Mouse (Mus musculus): ENCODE data around the gene Gng13. TPM values are rescaled to one million over a fixed set of nuclear protein-coding genes. Genes with fewer than 3 reads are reported as not detected.

Gng13 gene
- total and polyA plus RNA-seq, 3 experiments = 0.27 to 0.81 TPM; not detected in 1

DNA sequence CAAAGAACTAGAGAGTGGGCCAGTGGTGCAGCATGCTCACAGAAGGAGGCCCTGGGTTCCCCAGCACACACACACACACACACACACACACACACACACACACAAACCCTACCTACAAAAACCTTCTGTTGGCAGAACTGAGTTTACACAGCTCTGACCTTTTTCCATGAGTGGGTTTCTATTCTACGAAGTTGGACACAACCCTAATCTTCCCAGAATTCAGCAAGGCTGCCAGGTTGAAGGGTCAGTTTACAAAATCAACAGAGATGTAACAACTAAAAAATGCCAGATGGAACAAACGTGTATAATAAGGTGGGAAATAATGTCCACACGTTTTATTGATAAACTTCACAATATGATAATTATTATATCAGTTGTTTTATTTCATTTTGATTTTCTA lies 40.7 kb downstream of the Gng13 start:
- TF ChIP-seq EP300 (IDR thresholded peaks at IDR 0.05; ENCODE audit: insufficient read depth, low read depth, low read length) (no peak), POLR2A (IDR thresholded peaks at IDR 0.05; ENCODE audit: insufficient read depth, low read depth, low read length) (no peak), CTCF (IDR thresholded peaks at IDR 0.05) (no peak)
- intact Hi-C loops (cut with DNase I) = no loop called here
- H3K27ac ChIP-seq = no peak overlapping the region
- no peak overlapping the region for H3K9ac ChIP-seq (ENCODE audit: low read depth, low read length)
- no peaks in the 10 kb centered on the region for H3K36me3 ChIP-seq (ENCODE audit: control insufficient read depth, insufficient read depth, low read length)
- no peak overlapping the region for H3K4me3 ChIP-seq
- H3K79me2 ChIP-seq (replicated peaks; ENCODE audit: control insufficient read depth, insufficient read depth, low read length) = no peaks in the 10 kb centered on the region
- no peak for DNase-seq
- 52% methylated on average over 3 of the region's 3 CpGs for WGBS
- H3K4me1 ChIP-seq (ENCODE audit: control insufficient read depth, insufficient read depth, low read length) = no peaks in the 10 kb centered on the region
- H3K27me3 ChIP-seq (ENCODE audit: control insufficient read depth, insufficient read depth, low read length) = no peaks in the 10 kb centered on the region

- Histone ChIP-seq H3K27me3 (ENCODE audit: control insufficient read depth, insufficient read depth, low read length) (no peaks in the 10 kb centered on the region), H3K4me1 (ENCODE audit: control insufficient read depth, insufficient read depth, low read length) (no peaks in the 10 kb centered on the region), H3K36me3 (ENCODE audit: control insufficient read depth, insufficient read depth, low read length) (no peaks in the 10 kb centered on the region), H3K79me2 (replicated peaks; ENCODE audit: control insufficient read depth, insufficient read depth, low read length) (no peaks in the 10 kb centered on the region), H3K27ac (no peak overlapping the region), H3K9ac (ENCODE audit: low read depth, low read length) (no peak overlapping the region), H3K4me3 (no peak overlapping the region)
- intact Hi-C loops (cut with DNase I) = no loop called here
- no peak for TF ChIP-seq CTCF (IDR thresholded peaks at IDR 0.05)
- TF ChIP-seq POLR2A (IDR thresholded peaks at IDR 0.05; ENCODE audit: insufficient read depth, low read depth, low read length) = no peak
- no peak for TF ChIP-seq EP300 (IDR thresholded peaks at IDR 0.05; ENCODE audit: insufficient read depth, low read depth, low read length)
- no peak for DNase-seq
- WGBS = 64% methylated on average over 8 of the region's 8 CpGs
Observed at GRCm38 (mm10) chr17:25760148-25760547, 43.2 kb downstream of the Gng13 start.

- H3K9ac ChIP-seq (ENCODE audit: low read depth, low read length) = no peak overlapping the region
- intact Hi-C loops (cut with DNase I) = no loop called here
- 18% methylated on average over 4 of the region's 4 CpGs for WGBS
- H3K36me3 ChIP-seq (ENCODE audit: control insufficient read depth, insufficient read depth, low read length) = no peaks in the 10 kb centered on the region
- H3K4me1 ChIP-seq (ENCODE audit: control insufficient read depth, insufficient read depth, low read length) = no peaks in the 10 kb centered on the region
- TF ChIP-seq CTCF (IDR thresholded peaks at IDR 0.05) (no peak), POLR2A (IDR thresholded peaks at IDR 0.05; ENCODE audit: insufficient read depth, low read depth, low read length) (no peak), EP300 (IDR thresholded peaks at IDR 0.05; ENCODE audit: insufficient read depth, low read depth, low read length) (no peak)
- DNase-seq = no peak
- no peaks in the 10 kb centered on the region for H3K27me3 ChIP-seq (ENCODE audit: control insufficient read depth, insufficient read depth, low read length)
- no peak overlapping the region for H3K4me3 ChIP-seq
- H3K27ac ChIP-seq = no peak overlapping the region; the same call in 1 of the 2 replicates
- no peaks in the 10 kb centered on the region for H3K79me2 ChIP-seq (replicated peaks; ENCODE audit: control insufficient read depth, insufficient read depth, low read length)
Observed at GRCm38 (mm10) chr17:25761561-25761970, 44.6 kb downstream of the Gng13 start.

GRCm38 (mm10) chr17:25762591-25762990 lies 45.6 kb downstream of the Gng13 start:
- 61% methylated on average over 3 of the region's 3 CpGs for WGBS
- intact Hi-C loops (cut with DNase I) = no loop called here
- no peaks in the 10 kb centered on the region for H3K36me3 ChIP-seq (ENCODE audit: control insufficient read depth, insufficient read depth, low read length)
- no peaks in the 10 kb centered on the region for H3K4me1 ChIP-seq (ENCODE audit: control insufficient read depth, insufficient read depth, low read length)
- H3K79me2 ChIP-seq (replicated peaks; ENCODE audit: control insufficient read depth, insufficient read depth, low read length) = no peaks in the 10 kb centered on the region
- no peaks in the 10 kb centered on the region for H3K27me3 ChIP-seq (ENCODE audit: control insufficient read depth, insufficient read depth, low read length)
- no peak overlapping the region for H3K9ac ChIP-seq (ENCODE audit: low read depth, low read length)
- no peak for TF ChIP-seq EP300 (IDR thresholded peaks at IDR 0.05; ENCODE audit: insufficient read depth, low read depth, low read length)
- TF ChIP-seq CTCF (IDR thresholded peaks at IDR 0.05) = no peak
- no peak for TF ChIP-seq POLR2A (IDR thresholded peaks at IDR 0.05; ENCODE audit: insufficient read depth, low read depth, low read length)
- H3K27ac ChIP-seq = no peak overlapping the region
- no peak for DNase-seq
- H3K4me3 ChIP-seq = no peak overlapping the region

- DNase-seq = no peak
- Histone ChIP-seq H3K79me2 (replicated peaks; ENCODE audit: control insufficient read depth, insufficient read depth, low read length) (no peaks in the 10 kb centered on the region), H3K9ac (ENCODE audit: low read depth, low read length) (no peak overlapping the region), H3K4me1 (ENCODE audit: control insufficient read depth, insufficient read depth, low read length) (no peaks in the 10 kb centered on the region), H3K27ac (no peak overlapping the region), H3K27me3 (ENCODE audit: control insufficient read depth, insufficient read depth, low read length) (no peaks in the 10 kb centered on the region), H3K4me3 (no peak overlapping the region), H3K36me3 (ENCODE audit: control insufficient read depth, insufficient read depth, low read length) (no peaks in the 10 kb centered on the region)
- intact Hi-C loops (cut with DNase I) = no loop called here
- TF ChIP-seq EP300 (IDR thresholded peaks at IDR 0.05; ENCODE audit: insufficient read depth, low read depth, low read length) = no peak
- no peak for TF ChIP-seq CTCF (IDR thresholded peaks at IDR 0.05)
- no peak for TF ChIP-seq POLR2A (IDR thresholded peaks at IDR 0.05; ENCODE audit: insufficient read depth, low read depth, low read length)
- 64% methylated on average over 5 of the region's 5 CpGs for WGBS
Observed at GRCm38 (mm10) chr17:25765886-25766285, 48.9 kb downstream of the Gng13 start.

Small RNAs within 50 kb of the gene (microRNA-seq; reads per million reads assigned to microRNA genes)
- gene Gm25083 = 0 reads per million in 2 experiments

Other genes starting within 250 kb of the Gng13 start
- not detected for gene Sstr5, start 219.9 kb upstream of the Gng13 start, total RNA-seq (2021)
- not detected in 2 replicates for gene Sstr5, start 219.9 kb upstream of the Gng13 start, polyA plus RNA-seq (2012; rRNA removed)
- under 1 TPM; 0.30 to 0.44 TPM for gene Sox8, start 146.5 kb upstream of the Gng13 start, total RNA-seq (2021)
- 0.57 and 0.67 TPM in 2 replicates for gene Sox8, start 146.5 kb upstream of the Gng13 start, polyA plus RNA-seq (2012; rRNA removed)
- 10 to 100 TPM; 28.7 to 33.5 TPM for gene Lmf1, start 138.1 kb upstream of the Gng13 start, total RNA-seq (2021)
- gene Lmf1, start 138.1 kb upstream of the Gng13 start, polyA plus RNA-seq (2012; rRNA removed) = 32.7 and 41.8 TPM in 2 replicates
- 1 to 10 TPM; 1.3 to 1.6 TPM for gene Chtf18, start 10.2 kb downstream of the Gng13 start, total RNA-seq (2021)
- gene Chtf18, start 10.2 kb downstream of the Gng13 start, polyA plus RNA-seq (2012; rRNA removed) = 0.85 and 1.7 TPM in 2 replicates
- 1 to 10 TPM; 4.2 to 5.1 TPM for gene Rpusd1, start 10.5 kb downstream of the Gng13 start, total RNA-seq (2021)
- gene Rpusd1, start 10.5 kb downstream of the Gng13 start, polyA plus RNA-seq (2012; rRNA removed) = 18.0 and 18.3 TPM in 2 replicates
- gene Mslnl, start 18.9 kb downstream of the Gng13 start, total RNA-seq (2021) = not detected
- gene Mslnl, start 18.9 kb downstream of the Gng13 start, polyA plus RNA-seq (2012; rRNA removed) = 0.10 and 0.26 TPM in 2 replicates
- gene Msln, start 37.2 kb downstream of the Gng13 start, total RNA-seq (2021) = 10 to 100 TPM; 13.2 to 16.6 TPM
- 24.7 and 25.6 TPM in 2 replicates for gene Msln, start 37.2 kb downstream of the Gng13 start, polyA plus RNA-seq (2012; rRNA removed)
- gene Narfl, start 56.6 kb downstream of the Gng13 start, total RNA-seq (2021) = 10 to 100 TPM; 42.1 to 45.1 TPM
- gene Narfl, start 56.6 kb downstream of the Gng13 start, polyA plus RNA-seq (2012; rRNA removed) = 36.4 and 52.6 TPM in 2 replicates
- 1 to 10 TPM; 6.4 to 7.7 TPM for gene Haghl, start 68.5 kb downstream of the Gng13 start, total RNA-seq (2021)
- 19.5 and 23.4 TPM in 2 replicates for gene Haghl, start 68.5 kb downstream of the Gng13 start, polyA plus RNA-seq (2012; rRNA removed)
- not detected for gene Ccdc78, start 69.4 kb downstream of the Gng13 start, total RNA-seq (2021)
- 1.1 TPM in 1 of 2 replicates, not detected in the other for gene Ccdc78, start 69.4 kb downstream of the Gng13 start, polyA plus RNA-seq (2012; rRNA removed)
- 10 to 100 TPM; 30.8 to 38.3 TPM for gene Fam173a, start 75.7 kb downstream of the Gng13 start, total RNA-seq (2021)
- 49.7 and 63.6 TPM in 2 replicates for gene Fam173a, start 75.7 kb downstream of the Gng13 start, polyA plus RNA-seq (2012; rRNA removed)
- gene AC134908.4, start 78.5 kb downstream of the Gng13 start, total RNA-seq (2021) = not detected
- not detected in 2 replicates for gene AC134908.4, start 78.5 kb downstream of the Gng13 start, polyA plus RNA-seq (2012; rRNA removed)
- 10 to 100 TPM; 49.0 to 54.6 TPM for gene Metrn, start 80.0 kb downstream of the Gng13 start, total RNA-seq (2021)
- gene Metrn, start 80.0 kb downstream of the Gng13 start, polyA plus RNA-seq (2012; rRNA removed) = 43.3 and 47.9 TPM in 2 replicates
- 1 to 10 TPM; 1.1 to 1.4 TPM for gene Fbxl16, start 91.9 kb downstream of the Gng13 start, total RNA-seq (2021)
- gene Fbxl16, start 91.9 kb downstream of the Gng13 start, polyA plus RNA-seq (2012; rRNA removed) = 2.3 and 3.2 TPM in 2 replicates
- 10 to 100 TPM; 11.0 to 11.1 TPM for gene Wdr24, start 106.5 kb downstream of the Gng13 start, total RNA-seq (2021)
- 20.4 and 22.9 TPM in 2 replicates for gene Wdr24, start 106.5 kb downstream of the Gng13 start, polyA plus RNA-seq (2012; rRNA removed)
- gene Jmjd8, start 111.7 kb downstream of the Gng13 start, total RNA-seq (2021) = 10 to 100 TPM; 32.7 to 36.9 TPM
- 47.2 and 48.9 TPM in 2 replicates for gene Jmjd8, start 111.7 kb downstream of the Gng13 start, polyA plus RNA-seq (2012; rRNA removed)
- 100 to 1,000 TPM; 105 to 129 TPM for gene Stub1, start 116.2 kb downstream of the Gng13 start, total RNA-seq (2021)
- 147 and 174 TPM in 2 replicates for gene Stub1, start 116.2 kb downstream of the Gng13 start, polyA plus RNA-seq (2012; rRNA removed)
- gene Rhbdl1, start 120.1 kb downstream of the Gng13 start, total RNA-seq (2021) = under 1 TPM; 0.55 to 0.82 TPM
- gene Rhbdl1, start 120.1 kb downstream of the Gng13 start, polyA plus RNA-seq (2012; rRNA removed) = 3.8 and 4.9 TPM in 2 replicates
- 1 to 10 TPM; 2.4 to 2.9 TPM for gene Gm20683, start 124.6 kb downstream of the Gng13 start, total RNA-seq (2021)
- 13.9 and 21.6 TPM in 2 replicates for gene Gm20683, start 124.6 kb downstream of the Gng13 start, polyA plus RNA-seq (2012; rRNA removed)
- gene Rhot2, start 127.7 kb downstream of the Gng13 start, total RNA-seq (2021) = 100 to 1,000 TPM; 120 to 139 TPM
- 209 and 257 TPM in 2 replicates for gene Rhot2, start 127.7 kb downstream of the Gng13 start, polyA plus RNA-seq (2012; rRNA removed)
- 1 to 10 TPM; 1.2 to 1.3 TPM for gene Wdr90, start 144.3 kb downstream of the Gng13 start, total RNA-seq (2021)
- 8.0 and 8.5 TPM in 2 replicates for gene Wdr90, start 144.3 kb downstream of the Gng13 start, polyA plus RNA-seq (2012; rRNA removed)
- 100 to 1,000 TPM; 234 to 288 TPM for gene Mcrip2, start 151.6 kb downstream of the Gng13 start, total RNA-seq (2021)
- 189 and 254 TPM in 2 replicates for gene Mcrip2, start 151.6 kb downstream of the Gng13 start, polyA plus RNA-seq (2012; rRNA removed)
- gene Mettl26, start 157.9 kb downstream of the Gng13 start, total RNA-seq (2021) = 10 to 100 TPM; 12.7 TPM
- 24.8 and 30.5 TPM in 2 replicates for gene Mettl26, start 157.9 kb downstream of the Gng13 start, polyA plus RNA-seq (2012; rRNA removed)
- under 1 TPM; 0.50 to 0.82 TPM for gene Wfikkn1, start 163.7 kb downstream of the Gng13 start, total RNA-seq (2021)
- 0.29 and 0.44 TPM in 2 replicates for gene Wfikkn1, start 163.7 kb downstream of the Gng13 start, polyA plus RNA-seq (2012; rRNA removed)
- gene Rab40c, start 202.6 kb downstream of the Gng13 start, total RNA-seq (2021) = 10 to 100 TPM; 15.2 to 17.6 TPM
- 20.5 and 33.8 TPM in 2 replicates for gene Rab40c, start 202.6 kb downstream of the Gng13 start, polyA plus RNA-seq (2012; rRNA removed)
- gene Pigq, start 227.8 kb downstream of the Gng13 start, total RNA-seq (2021) = 10 to 100 TPM; 40.8 to 48.7 TPM
- gene Pigq, start 227.8 kb downstream of the Gng13 start, polyA plus RNA-seq (2012; rRNA removed) = 74.7 and 115 TPM in 2 replicates
- under 1 TPM; 0.10 to 0.30 TPM for gene Nhlrc4, start 227.8 kb downstream of the Gng13 start, total RNA-seq (2021)
- 0.15 and 2.8 TPM in 2 replicates for gene Nhlrc4, start 227.8 kb downstream of the Gng13 start, polyA plus RNA-seq (2012; rRNA removed)
- gene A930017K11Rik, start 235.4 kb downstream of the Gng13 start, total RNA-seq (2021) = under 1 TPM; 0.27 to 0.37 TPM
- gene A930017K11Rik, start 235.4 kb downstream of the Gng13 start, polyA plus RNA-seq (2012; rRNA removed) = 0.44 and 0.61 TPM in 2 replicates